Mouse (Mus musculus) megakaryocyte progenitor cell, adult 5-6 weeks (primary cell): ENCODE data around the gene Napb. TPM values are rescaled to one million over a fixed set of nuclear protein-coding genes. Genes with fewer than 3 reads are reported as not detected.

Experiments
- ATAC-seq: replicated peaks from 2 replicates; pipeline ENCODE4 v1.8.0; 2016; ENCODE audit warnings: mild to moderate bottlenecking, moderate TSS enrichment, inconsistent platforms; ENCODE audit not compliant: poor library complexity
- total RNA-seq, 2 experiments: library from RNA; stranded (forward) in 1 of 2; stranded (reverse) in 1 of 2; fragments of 157-497, 149-512 nt in 1 of 2; fragments of 200-1000 nt in 1 of 2; gene quantifications; 2 replicates each; pipeline versions ENCODE4 v1.2.3 to v1.2.4; 2015 to 2017

Napb gene
- total RNA-seq, 2 experiments from 2014 or later = 0.37 to 0.81 TPM

DNA sequence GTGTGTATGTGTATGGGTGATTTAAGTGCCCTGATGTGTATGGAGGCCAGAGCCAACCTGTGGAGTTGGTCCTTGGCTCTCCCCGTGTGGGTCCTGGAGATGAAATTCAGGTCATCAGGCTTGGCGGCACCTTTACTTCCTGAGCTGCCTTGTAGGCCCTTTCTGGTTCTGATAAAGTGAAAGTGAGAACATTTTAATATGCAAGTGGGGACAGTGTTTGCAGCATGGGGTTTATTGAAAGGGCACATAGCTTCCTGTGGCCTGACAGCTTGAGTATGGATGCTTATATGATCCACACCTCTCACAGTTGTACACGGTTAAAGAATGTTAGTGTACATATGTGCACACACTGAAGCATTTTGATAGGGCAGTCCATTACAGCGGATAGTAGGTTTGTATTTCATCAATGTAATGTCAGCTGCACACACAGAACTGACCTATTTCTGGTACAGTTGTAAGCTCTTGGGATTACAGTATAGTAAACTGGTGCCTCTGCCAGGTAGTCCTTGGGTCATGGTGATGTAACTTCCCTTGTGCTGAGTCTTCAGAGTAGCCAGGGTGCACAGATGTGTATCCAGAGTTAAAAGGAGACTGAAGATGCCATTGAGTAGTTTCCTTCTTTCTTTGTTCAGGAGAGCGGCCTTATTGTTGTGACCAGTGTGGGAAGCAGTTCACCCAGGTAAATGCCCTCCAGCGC is 42.7 kb downstream of the Napb start:
- ATAC-seq = no peak

- ATAC-seq = no peak
Observed at GRCm38 (mm10) chr2:148687971-148688370, 44.3 kb downstream of the Napb start.

- no peak for ATAC-seq
Observed at GRCm38 (mm10) chr2:148686862-148687261, 45.4 kb downstream of the Napb start.

DNA sequence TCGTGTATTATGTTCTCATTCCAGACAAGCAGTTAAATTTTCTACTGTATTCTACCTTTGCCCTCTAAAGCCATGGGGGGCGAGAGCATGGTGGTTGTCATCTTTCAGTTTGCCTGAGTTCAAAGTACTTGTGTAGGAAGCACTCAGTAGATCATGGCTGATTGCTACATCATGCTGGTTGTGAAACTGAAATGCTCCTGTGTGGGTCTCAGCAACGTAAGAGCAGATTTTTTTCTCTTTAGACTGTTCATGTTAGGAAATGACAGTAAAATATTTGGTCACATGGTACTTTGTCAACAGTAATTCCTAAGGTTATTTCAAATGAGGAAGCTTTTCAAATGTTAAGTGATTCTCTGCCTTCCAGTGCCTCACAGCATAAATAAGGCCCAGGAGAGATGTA is 46.6 kb downstream of the Napb start:
- ATAC-seq = peak; percentile 49

- ATAC-seq = no peak
Observed at GRCm38 (mm10) chr2:148684972-148685371, 47.3 kb downstream of the Napb start.

- no peak for ATAC-seq
Observed at GRCm38 (mm10) chr2:148683031-148683430, 49.2 kb downstream of the Napb start.

DNA sequence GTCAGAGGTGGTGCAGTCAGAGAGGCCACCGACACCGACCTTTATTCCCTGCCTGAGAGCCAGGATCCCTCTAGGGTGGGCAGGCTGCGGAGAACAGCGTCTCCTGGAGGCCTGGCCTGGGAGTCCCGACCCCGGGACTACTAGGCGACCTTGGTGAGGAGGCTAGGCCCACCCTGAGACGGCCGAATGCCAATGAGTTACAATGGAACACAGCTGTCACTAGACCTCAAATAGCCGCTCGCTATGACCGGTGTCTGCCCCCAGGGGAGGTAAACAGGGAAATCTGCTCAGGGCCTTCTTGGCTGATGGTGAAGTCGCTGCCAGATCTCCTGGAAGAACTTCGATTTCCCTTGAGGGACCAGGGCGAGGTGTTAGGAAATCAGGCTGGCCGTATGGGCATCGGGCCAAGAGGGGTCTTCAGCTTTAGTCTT is 50.8 kb downstream of the Napb start:
- ATAC-seq = peak; percentile 54

- peak; percentile 74 for ATAC-seq
Observed at GRCm38 (mm10) chr2:148680775-148681291, 51.4 kb downstream of the Napb start, which contains the start of gene Gzf1. Gzf1 (plus strand) TSS chr2:148681023.

GRCm38 (mm10) chr2:148679346-148679745 is 52.9 kb downstream of the Napb start:
- ATAC-seq = no peak

GRCm38 (mm10) chr2:148677801-148678200 is 54.5 kb downstream of the Napb start:
- no peak for ATAC-seq

DNA sequence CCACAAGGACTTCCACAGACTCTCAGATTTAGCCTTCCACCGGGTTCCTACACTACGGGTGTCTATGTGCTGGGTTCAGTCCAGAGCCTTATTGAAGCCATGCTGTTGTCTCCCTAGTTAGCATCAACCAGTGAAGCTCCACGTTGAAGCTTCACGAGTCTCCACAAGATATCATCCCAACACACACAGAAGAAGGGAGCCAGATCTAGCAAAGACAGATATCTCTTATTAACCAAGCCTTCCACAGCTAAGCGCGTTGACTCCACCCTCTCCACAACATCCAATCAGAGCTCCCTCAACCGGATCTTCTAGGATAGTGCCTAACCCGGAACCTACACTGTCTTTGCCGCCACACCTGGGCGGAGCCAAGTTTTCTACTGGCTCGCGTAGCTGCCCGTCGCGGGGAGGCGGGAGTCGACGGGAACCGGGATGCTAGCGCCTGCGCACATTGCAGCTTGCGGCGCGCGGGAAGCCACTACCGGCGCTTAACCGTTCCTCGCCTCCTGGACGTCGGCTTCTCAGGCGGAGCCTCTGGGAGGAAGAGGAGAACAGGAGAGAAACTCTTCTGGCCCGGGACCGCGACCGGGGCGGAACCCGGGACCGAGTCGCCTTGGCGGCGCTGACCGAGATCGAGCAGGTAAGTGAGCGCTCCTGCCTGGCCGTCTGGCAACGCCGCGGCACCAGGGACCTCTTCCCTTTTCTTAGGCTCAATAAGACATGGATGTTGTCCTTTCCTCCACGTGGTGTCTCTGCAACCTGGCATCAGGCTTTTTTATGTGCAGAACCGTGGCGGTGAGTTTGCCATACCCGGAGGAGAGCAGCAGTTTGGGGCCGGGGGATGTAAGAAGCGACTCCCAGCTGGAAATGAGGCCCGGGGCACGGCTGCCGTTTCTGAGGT is 59.8 kb downstream of the Napb start, which contains the start of gene Nxt1:
Gene Nxt1 (plus strand): TSS at position 403 of the 898 bp plus-strand sequence.
- ATAC-seq = peak; percentile 92

DNA sequence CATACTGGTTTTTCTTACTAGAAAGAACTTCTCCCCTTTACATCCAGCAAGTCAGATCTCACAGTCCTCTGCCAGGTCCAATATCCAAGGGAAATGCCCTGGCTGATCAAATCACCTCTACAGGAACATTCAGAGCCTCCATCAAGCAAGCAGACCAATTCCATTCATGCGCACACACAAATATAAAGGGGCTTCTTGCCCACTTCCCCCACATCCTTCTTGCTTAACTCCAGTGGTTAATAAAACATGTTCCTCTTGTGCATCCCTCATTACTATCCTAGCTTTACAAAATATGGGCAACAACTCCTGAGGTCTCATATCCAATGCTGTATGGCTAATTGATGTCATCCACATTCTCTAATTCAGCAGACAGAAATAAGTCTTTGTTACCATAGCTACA is 68.8 kb downstream of the Napb start:
- ATAC-seq = peak; percentile 58

GRCm38 (mm10) chr2:148654961-148655360 is 77.3 kb downstream of the Napb start:
- ATAC-seq = peak; percentile 100

- no peak for ATAC-seq
Observed at GRCm38 (mm10) chr2:148650587-148651357, 81.5 kb downstream of the Napb start.

DNA sequence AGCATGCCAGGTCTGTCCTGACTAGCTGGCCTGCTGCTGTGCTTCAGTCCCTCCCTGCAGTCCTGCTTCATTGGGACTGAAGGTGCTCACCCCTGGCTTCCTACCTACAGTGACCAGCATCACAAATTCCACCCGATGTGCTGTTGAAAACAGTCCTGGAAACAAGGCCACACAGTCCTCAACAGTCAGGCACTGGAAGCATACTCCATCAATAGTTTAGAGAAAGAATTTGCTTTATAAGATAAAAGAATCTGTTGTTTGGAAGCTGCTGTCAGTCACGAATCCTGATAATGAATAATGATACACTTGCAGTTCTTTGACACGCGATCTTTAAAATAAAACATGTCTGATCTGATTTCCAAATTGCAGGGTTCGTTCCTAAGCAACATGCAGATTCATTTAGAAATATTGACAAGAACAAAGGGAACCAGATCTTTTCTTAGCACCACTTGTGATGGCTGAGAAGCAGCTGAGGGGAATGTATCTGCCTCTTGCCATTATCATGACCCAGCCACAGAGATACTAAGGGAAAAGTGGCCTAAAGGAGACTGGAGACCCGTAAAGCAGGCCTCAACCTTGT is 87.8 kb downstream of the Napb start:
- no peak for ATAC-seq

Other genes starting within 250 kb of the Napb start
- 109 and 113 TPM in 2 replicates for gene Nxt1, start 59.9 kb downstream of the Napb start, total RNA-seq (2015)
- gene Nxt1, start 59.9 kb downstream of the Napb start, total RNA-seq (2017) = 48.6 and 50.6 TPM in 2 replicates
- 15.4 and 16.1 TPM in 2 replicates for gene Gzf1, start 51.4 kb downstream of the Napb start, total RNA-seq (2015)
- 18.7 and 20.9 TPM in 2 replicates for gene Gzf1, start 51.4 kb downstream of the Napb start, total RNA-seq (2017)
- not detected in 2 replicates for gene Cstl1, start 17.9 kb upstream of the Napb start, total RNA-seq (2015)
- not detected in 2 replicates for gene Cstl1, start 17.9 kb upstream of the Napb start, total RNA-seq (2017)
- not detected in 2 replicates for gene Cst11, start 39.0 kb upstream of the Napb start, total RNA-seq (2015)
- gene Cst11, start 39.0 kb upstream of the Napb start, total RNA-seq (2017) = not detected in 2 replicates
- not detected in 2 replicates for gene 8030411F24Rik, start 49.5 kb upstream of the Napb start, total RNA-seq (2015)
- gene 8030411F24Rik, start 49.5 kb upstream of the Napb start, total RNA-seq (2017) = not detected in 2 replicates
- gene Cst12, start 56.9 kb upstream of the Napb start, total RNA-seq (2015) = not detected in 2 replicates
- not detected in 2 replicates for gene Cst12, start 56.9 kb upstream of the Napb start, total RNA-seq (2017)
- not detected in 2 replicates for gene Cst8, start 66.3 kb upstream of the Napb start, total RNA-seq (2015)
- not detected in 2 replicates for gene Cst8, start 66.3 kb upstream of the Napb start, total RNA-seq (2017)
- not detected in 2 replicates for gene Cst13, start 87.6 kb upstream of the Napb start, total RNA-seq (2015)
- gene Cst13, start 87.6 kb upstream of the Napb start, total RNA-seq (2017) = not detected in 2 replicates
- gene Cst9, start 102.7 kb upstream of the Napb start, total RNA-seq (2015) = not detected in 2 replicates
- not detected in 2 replicates for gene Cst9, start 102.7 kb upstream of the Napb start, total RNA-seq (2017)
- not detected in 2 replicates for gene 9230104L09Rik, start 132.6 kb upstream of the Napb start, total RNA-seq (2015)
- gene 9230104L09Rik, start 132.6 kb upstream of the Napb start, total RNA-seq (2017) = not detected in 2 replicates
- gene Cst3, start 143.2 kb upstream of the Napb start, total RNA-seq (2015) = 423 and 485 TPM in 2 replicates
- gene Cst3, start 143.2 kb upstream of the Napb start, total RNA-seq (2017) = 377 and 496 TPM in 2 replicates